Mouse (Mus musculus): ENCODE measurements at regions not wholly inside any gene's neighbourhood (a gene's known extent, or its start where the extent isn't known, plus 50 kb on each side); places are given as distances from the start of the nearest gene placed in this dataset.

DNA sequence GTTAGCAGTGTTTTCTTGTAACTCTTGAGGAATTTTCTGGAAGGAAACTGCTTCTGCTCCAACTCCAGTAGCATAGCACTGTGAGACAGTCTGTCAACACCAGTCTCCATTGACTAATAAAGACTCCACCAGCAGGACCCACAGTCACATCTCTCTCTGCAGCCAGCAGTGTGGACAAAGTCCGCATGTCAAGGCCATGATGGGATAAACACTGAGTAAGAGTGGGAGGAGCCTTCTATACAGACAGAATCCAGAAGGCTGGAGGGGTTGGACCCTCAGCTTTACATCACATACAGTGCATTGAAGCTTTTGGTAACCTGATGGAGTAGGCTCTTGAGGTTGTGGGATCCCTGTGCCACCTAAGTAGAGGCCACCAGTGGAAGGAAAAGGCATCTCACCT lies 54.4 kb upstream of the Prmt8 start:
- TF ChIP-seq POLR2A (IDR thresholded peaks at IDR 0.05; ENCODE audit: borderline replicate concordance, extremely low read depth, insufficient read depth, insufficient read length, poor library complexity, severe bottlenecking): no peak
- no peak for TF ChIP-seq CTCF (IDR thresholded peaks at IDR 0.05; ENCODE audit: borderline replicate concordance, extremely low read depth, insufficient read depth, insufficient read length)
